Mouse (Mus musculus) liver, postnatal 0 days (tissue): ENCODE measurements around the gene Srbd1.

Experiments
- CTCF ChIP-seq: sonication (generic); IDR thresholded peaks from 2 replicates; pipeline ENCODE4 v1.5.1; 2016; ENCODE audit warnings: antibody characterized with exemption, low read depth
- EP300 ChIP-seq: IDR thresholded peaks from 2 replicates; pipeline ENCODE4 v1.6.1; 2016; ENCODE audit warnings: antibody characterized with exemption, low read depth, mild to moderate bottlenecking

DNA sequence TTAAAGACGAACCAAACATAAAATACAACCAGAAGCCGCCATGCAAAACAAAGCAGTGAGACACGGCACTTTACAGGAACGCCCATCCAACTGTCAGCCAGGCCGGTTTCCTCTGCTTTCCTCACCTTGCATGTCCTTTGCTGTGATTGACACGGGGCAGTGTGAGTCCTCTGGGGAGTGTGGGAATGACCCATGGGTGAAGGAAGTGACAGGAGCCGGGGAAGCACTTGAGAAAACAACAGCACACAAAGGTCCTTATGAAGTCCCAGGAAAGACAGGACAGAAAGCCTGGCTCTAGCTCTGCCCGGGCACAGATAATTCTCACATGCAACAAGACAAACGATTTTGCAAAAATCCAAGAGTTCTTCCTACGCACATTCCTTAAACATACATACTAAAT, 136.6 kb downstream of the Srbd1 start:
- TF ChIP-seq CTCF: no peak
- TF ChIP-seq EP300: no peak
